Mouse (Mus musculus): ENCODE data around the gene Mtmr14.
A peak's percentile ranks its signal among the peaks of the same experiment; 100 is the strongest.

Gene Mtmr14

DNA sequence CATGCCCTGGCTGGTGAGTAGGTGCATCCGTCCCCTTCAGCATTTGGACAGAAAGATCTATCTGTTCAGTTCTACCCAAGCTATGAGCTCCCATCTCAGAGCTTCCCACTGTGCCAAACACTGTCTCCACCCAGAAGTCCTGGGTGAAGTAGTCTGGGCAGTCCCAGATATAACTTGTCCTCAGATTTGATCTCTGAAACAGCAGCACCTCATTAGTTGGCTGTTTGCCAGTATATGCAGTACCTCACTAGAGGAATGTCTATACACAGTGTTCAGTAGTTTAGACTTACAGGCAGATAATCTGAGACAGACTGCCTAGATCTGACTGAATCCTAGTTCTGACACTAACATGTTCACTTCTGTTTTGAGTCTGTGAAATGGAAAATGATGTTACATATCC lies 91.8 kb downstream of the Mtmr14 start:
- no peak for DNase-seq (ENCODE audit: inconsistent age in 2 of 2, low spot score in 1 of 2)

- peak in 1 of 2 experiments; percentile 43 for DNase-seq (ENCODE audit: inconsistent age in 2 of 2, low spot score in 1 of 2)
These were observed 92.9 kb downstream of the Mtmr14 start for GRCm38 (mm10) chr6:113330547-113330946.

All from adrenal gland, adult (tissue).